Mouse (Mus musculus): ENCODE measurements around the gene Nfib. TPM values are rescaled to one million over a fixed set of nuclear protein-coding genes. Genes with fewer than 3 reads are reported as not detected.

Nfib gene
- polyA plus RNA-seq, 1 experiment from 2014 or later, result 52.1 TPM

DNA sequence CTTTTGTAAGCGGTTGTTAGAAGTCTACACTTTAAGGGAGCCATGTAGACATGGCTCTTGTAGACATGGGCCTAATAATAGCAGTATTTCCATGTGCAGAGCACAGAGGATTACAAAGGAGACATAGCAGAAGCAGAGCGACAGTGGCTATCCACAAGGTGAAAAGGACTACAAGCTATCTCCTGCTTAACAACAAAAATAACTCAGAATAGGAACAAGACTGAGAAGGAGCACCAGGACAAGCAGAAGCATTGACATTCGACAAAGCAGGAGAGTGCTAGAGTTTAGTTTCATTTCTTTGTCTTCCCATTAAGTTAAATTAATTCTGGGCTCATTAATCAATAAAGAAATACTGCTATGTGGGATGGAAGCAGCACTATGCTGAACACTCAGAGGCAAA lies 372.1 kb downstream of the Nfib start:
- DNase-seq (ENCODE audit: low spot score), result no peak

DNA sequence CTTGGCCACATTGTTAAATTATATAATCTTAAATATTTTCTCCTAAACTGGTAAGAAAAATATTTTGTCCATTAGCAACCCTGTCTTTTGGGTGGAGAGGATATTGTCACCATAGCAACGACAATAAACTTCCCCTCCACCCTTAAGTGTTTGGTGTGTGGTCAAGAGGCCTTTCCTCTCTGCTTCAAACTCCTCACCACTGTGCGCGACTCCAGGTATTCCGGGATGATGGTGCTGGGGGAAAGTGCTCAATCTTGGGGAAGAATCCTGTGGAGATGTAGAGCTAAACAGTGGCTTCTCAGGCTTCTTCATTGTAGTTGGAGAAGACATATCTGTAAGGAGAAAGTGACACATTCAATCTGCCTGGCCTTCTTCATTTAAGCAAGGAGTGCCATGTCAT lies 375.5 kb downstream of the Nfib start:
- no peaks in the 10 kb centered on the region for H3K9me3 ChIP-seq (ENCODE audit: low read length)
- peak; percentile 28; the same call in 1 of the 2 replicates for ATAC-seq

More for the DNA sequence above, 372.1 kb downstream of the Nfib start:
- no peak overlapping the region for H3K27ac ChIP-seq (ENCODE audit: low read length)
- H3K4me1 ChIP-seq (ENCODE audit: insufficient read depth, low read depth, low read length), result no peaks in the 10 kb centered on the region; the same call in 1 of the 2 replicates
- WGBS, result 92% methylated on average over 3 of the region's 3 CpGs
- no peak for TF ChIP-seq CTCF (IDR thresholded peaks at IDR 0.05)
- no peak for TF ChIP-seq EP300 (IDR thresholded peaks at IDR 0.05)
- H3K4me3 ChIP-seq (ENCODE audit: low read depth, low read length), result no peak overlapping the region
- no peak overlapping the region for H3K4me2 ChIP-seq (replicated peaks; ENCODE audit: low read depth, low read length)
- H3K27me3 ChIP-seq (replicated peaks; ENCODE audit: insufficient read depth, low read length), result no peaks in the 10 kb centered on the region
- H3K36me3 ChIP-seq (ENCODE audit: insufficient read depth, low read length), result no peaks in the 10 kb centered on the region
- H3K9ac ChIP-seq (replicated peaks; ENCODE audit: low read depth), result no peak overlapping the region
- ATAC-seq, result no peak
- H3K9me3 ChIP-seq (ENCODE audit: low read length), result no peaks in the 10 kb centered on the region

DNA sequence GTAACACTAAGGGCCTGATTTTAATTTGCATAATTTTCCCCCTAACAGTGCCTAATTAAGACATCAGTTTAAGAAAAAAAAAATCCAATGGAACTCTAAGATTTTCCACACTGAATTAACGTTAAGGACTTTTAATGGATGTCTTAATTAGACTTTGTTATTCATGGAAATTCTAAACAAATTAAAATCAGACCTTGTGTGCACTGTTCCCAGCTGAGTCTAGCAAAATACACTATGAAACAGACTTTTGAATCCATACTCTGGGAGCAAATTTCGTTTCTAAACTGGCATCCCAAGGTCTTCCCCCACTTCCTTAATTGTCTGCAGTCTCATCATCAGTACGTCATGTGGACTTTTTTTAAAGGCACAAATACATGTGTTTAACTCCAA lies 379.4 kb downstream of the Nfib start:
- no peak for ATAC-seq
- TF ChIP-seq EP300 (IDR thresholded peaks at IDR 0.05) (no peak), CTCF (IDR thresholded peaks at IDR 0.05) (no peak)
- 0 out of 2 replicates have a peak, but pooled peaks cover 4% of the 10 kb centered on the region for H3K4me1 ChIP-seq (ENCODE audit: insufficient read depth, low read depth, low read length)
- H3K9ac ChIP-seq (replicated peaks; ENCODE audit: low read depth), result no peak overlapping the region
- DNase-seq (ENCODE audit: low spot score), result no peak
- H3K9me3 ChIP-seq (ENCODE audit: low read length), result no peaks in the 10 kb centered on the region
- H3K4me3 ChIP-seq (ENCODE audit: low read depth, low read length), result no peak overlapping the region
- 76% methylated on average over 3 of the region's 3 CpGs for WGBS
- no peak overlapping the region for H3K27ac ChIP-seq (ENCODE audit: low read length)
- H3K36me3 ChIP-seq (ENCODE audit: insufficient read depth, low read length), result peaks cover 7% of the 10 kb centered on the region; the same call in 1 of the 2 replicates
- H3K4me2 ChIP-seq (replicated peaks; ENCODE audit: low read depth, low read length), result no peak overlapping the region
- H3K27me3 ChIP-seq (replicated peaks; ENCODE audit: insufficient read depth, low read length), result no peaks in the 10 kb centered on the region

More for the DNA sequence above, 375.5 kb downstream of the Nfib start:
- peak; percentile 63 for DNase-seq (ENCODE audit: low spot score)
- Histone ChIP-seq H3K27me3 (replicated peaks; ENCODE audit: insufficient read depth, low read length) (no peaks in the 10 kb centered on the region), H3K4me3 (ENCODE audit: low read depth, low read length) (no peak overlapping the region), H3K9ac (replicated peaks; ENCODE audit: low read depth) (no peak overlapping the region), H3K4me2 (replicated peaks; ENCODE audit: low read depth, low read length) (no peak overlapping the region), H3K27ac (ENCODE audit: low read length) (no peak overlapping the region), H3K36me3 (ENCODE audit: insufficient read depth, low read length) (no peaks in the 10 kb centered on the region), H3K4me1 (ENCODE audit: insufficient read depth, low read depth, low read length) (0 out of 2 replicates have a peak, but pooled peaks cover 4% of the 10 kb centered on the region)
- TF ChIP-seq CTCF (IDR thresholded peaks at IDR 0.05) (no peak), EP300 (IDR thresholded peaks at IDR 0.05) (no peak)
- WGBS, result 41% methylated on average over 4 of the region's 4 CpGs

DNA sequence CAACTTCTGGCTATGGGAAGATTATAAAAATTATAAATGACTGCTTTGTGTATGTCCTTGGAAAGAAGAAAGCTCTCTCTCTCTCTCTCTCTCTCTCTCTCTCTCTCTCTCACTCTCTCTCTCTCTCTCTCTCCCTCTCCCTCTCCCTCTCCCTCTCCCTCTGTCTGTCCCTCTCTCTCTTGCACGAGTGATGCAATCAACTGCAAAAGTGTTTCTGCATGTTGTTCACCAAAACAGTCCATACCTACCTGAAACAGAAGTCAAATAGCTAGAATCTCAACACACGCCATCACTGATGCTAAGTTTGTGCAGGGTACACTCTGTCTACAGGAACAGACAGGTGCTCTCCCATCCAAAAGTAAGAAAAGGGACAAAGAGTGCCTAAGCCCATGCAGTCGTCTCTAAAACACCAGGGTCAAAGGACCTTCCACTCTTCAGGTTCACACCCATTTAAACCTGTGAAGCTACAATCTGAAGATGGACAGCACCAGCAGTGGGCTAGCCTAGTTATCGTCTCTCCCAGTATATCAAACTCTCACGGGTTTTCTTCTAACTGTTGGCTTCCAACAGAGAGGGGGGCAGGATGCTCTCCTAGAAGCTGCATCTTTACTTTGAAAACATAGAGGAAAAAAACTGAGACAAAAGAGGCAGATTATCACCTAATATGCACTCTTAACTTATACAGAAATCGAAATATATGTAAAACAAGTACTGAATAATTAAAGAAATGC lies 380.0 kb downstream of the Nfib start:
- Histone ChIP-seq H3K4me3 (ENCODE audit: low read depth, low read length) (no peak overlapping the region), H3K27me3 (replicated peaks; ENCODE audit: insufficient read depth, low read length) (no peaks in the 10 kb centered on the region), H3K9ac (replicated peaks; ENCODE audit: low read depth) (no peak overlapping the region), H3K27ac (ENCODE audit: low read length) (no peak overlapping the region), H3K9me3 (ENCODE audit: low read length) (no peaks in the 10 kb centered on the region), H3K36me3 (ENCODE audit: insufficient read depth, low read length) (peaks cover 7% of the 10 kb centered on the region; the same call in 1 of the 2 replicates), H3K4me2 (replicated peaks; ENCODE audit: low read depth, low read length) (no peak overlapping the region), H3K4me1 (ENCODE audit: insufficient read depth, low read depth, low read length) (0 out of 2 replicates have a peak, but pooled peaks cover 4% of the 10 kb centered on the region)
- TF ChIP-seq EP300 (IDR thresholded peaks at IDR 0.05), result no peak
- no peak for TF ChIP-seq CTCF (IDR thresholded peaks at IDR 0.05)
- DNase-seq (ENCODE audit: low spot score), result no peak
- ATAC-seq, result no peak
- 68% methylated on average over 6 of the region's 6 CpGs for WGBS

DNA sequence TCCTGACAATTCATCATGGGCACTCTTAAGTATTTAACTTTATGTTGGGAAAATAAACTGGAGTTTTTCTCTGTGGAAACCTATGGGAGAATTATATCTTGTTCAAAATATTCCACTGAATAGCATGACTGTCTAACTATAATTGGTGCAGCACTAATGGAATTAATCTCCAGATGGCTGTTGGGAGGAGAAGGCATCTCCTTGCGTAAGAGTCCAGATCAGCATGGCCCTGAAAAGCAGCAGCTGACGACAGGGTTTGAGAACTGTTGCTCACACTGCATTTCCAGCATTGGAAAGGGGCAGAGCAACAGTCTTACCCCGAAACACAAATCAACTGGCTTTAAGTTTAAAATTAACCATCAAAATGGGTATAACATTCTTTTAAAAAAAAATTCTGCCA lies 380.6 kb downstream of the Nfib start:
- DNase-seq (ENCODE audit: low spot score), result peak; percentile 58
- Histone ChIP-seq H3K4me1 (ENCODE audit: insufficient read depth, low read depth, low read length) (0 out of 2 replicates have a peak, but pooled peaks cover 4% of the 10 kb centered on the region), H3K4me3 (ENCODE audit: low read depth, low read length) (no peak overlapping the region), H3K27me3 (replicated peaks; ENCODE audit: insufficient read depth, low read length) (no peaks in the 10 kb centered on the region), H3K4me2 (replicated peaks; ENCODE audit: low read depth, low read length) (no peak overlapping the region), H3K9ac (replicated peaks; ENCODE audit: low read depth) (no peak overlapping the region), H3K36me3 (ENCODE audit: insufficient read depth, low read length) (peaks cover 7% of the 10 kb centered on the region; the same call in 1 of the 2 replicates), H3K27ac (ENCODE audit: low read length) (no peak overlapping the region), H3K9me3 (ENCODE audit: low read length) (no peaks in the 10 kb centered on the region)
- ATAC-seq, result peak; percentile 12; the same call in 1 of the 2 replicates
- no peak for TF ChIP-seq EP300 (IDR thresholded peaks at IDR 0.05)
- TF ChIP-seq CTCF (IDR thresholded peaks at IDR 0.05), result no peak
- WGBS, result 67% methylated on average over 3 of the region's 3 CpGs

DNA sequence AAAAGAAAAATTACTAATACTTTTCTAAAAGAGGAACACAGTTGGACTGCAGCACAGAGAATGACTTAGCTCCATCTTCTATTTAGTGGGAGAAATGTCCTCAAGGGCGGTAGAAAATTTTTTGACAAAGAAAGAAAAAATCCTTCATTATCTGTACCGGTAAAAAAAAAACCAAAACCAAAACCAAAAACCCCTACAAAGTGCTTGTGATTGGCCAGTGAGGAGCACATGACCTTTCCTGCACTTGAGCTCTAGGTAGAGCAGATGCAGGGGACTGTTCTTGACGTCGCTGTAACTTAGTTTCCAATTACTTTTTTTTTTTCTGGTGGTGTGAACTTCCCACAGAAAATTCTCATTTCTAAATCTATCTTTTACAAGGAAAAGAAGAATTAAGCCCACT lies 384.5 kb downstream of the Nfib start:
- Histone ChIP-seq H3K9ac (replicated peaks; ENCODE audit: low read depth) (no peak overlapping the region), H3K27ac (ENCODE audit: low read length) (no peak overlapping the region), H3K9me3 (ENCODE audit: low read length) (no peaks in the 10 kb centered on the region), H3K4me3 (ENCODE audit: low read depth, low read length) (no peak overlapping the region), H3K36me3 (ENCODE audit: insufficient read depth, low read length) (peaks cover 7% of the 10 kb centered on the region; the same call in 1 of the 2 replicates), H3K4me2 (replicated peaks; ENCODE audit: low read depth, low read length) (no peak overlapping the region), H3K27me3 (replicated peaks; ENCODE audit: insufficient read depth, low read length) (no peaks in the 10 kb centered on the region), H3K4me1 (ENCODE audit: insufficient read depth, low read depth, low read length) (no peaks in the 10 kb centered on the region)
- ATAC-seq (no peak), DNase-seq (ENCODE audit: low spot score) (no peak)
- no peak for TF ChIP-seq EP300 (IDR thresholded peaks at IDR 0.05)
- TF ChIP-seq CTCF (IDR thresholded peaks at IDR 0.05), result no peak
- 81% methylated on average over 4 of the region's 4 CpGs for WGBS

All from lung, postnatal 0 days (tissue).